Mouse (Mus musculus): ENCODE results near the gene Cltc. TPM values are rescaled to one million over a fixed set of nuclear protein-coding genes. Genes with fewer than 3 reads are reported as not detected.
A peak's percentile ranks its signal among the peaks of the same experiment; 100 is the strongest.

Gene Cltc
- polyA plus RNA-seq, 1 experiment: 326 TPM

GRCm38 (mm10) chr11:86672772-86673171 lies 84.6 kb downstream of the Cltc start:
- TF ChIP-seq POLR2A (IDR thresholded peaks at IDR 0.05; ENCODE audit: extremely low read depth, insufficient read depth, low read length): no peak
- no peak for TF ChIP-seq CTCF (IDR thresholded peaks at IDR 0.05; ENCODE audit: extremely low read depth, insufficient read depth, low read length)
- Histone ChIP-seq H3K4me3 (ENCODE audit: insufficient read depth, low read length) (no peak overlapping the region), H3K27ac (ENCODE audit: insufficient read depth, low read length) (no peak overlapping the region), H3K4me1 (ENCODE audit: control insufficient read depth, insufficient read depth, low read length) (peaks cover 13% of the 10 kb centered on the region)

GRCm38 (mm10) chr11:86671041-86671675 lies 86.2 kb downstream of the Cltc start:
- Histone ChIP-seq H3K27ac (ENCODE audit: insufficient read depth, low read length) (peak overlapping the region; percentile 83), H3K4me3 (ENCODE audit: insufficient read depth, low read length) (no peak overlapping the region), H3K4me1 (ENCODE audit: control insufficient read depth, insufficient read depth, low read length) (peaks cover 13% of the 10 kb centered on the region)
- TF ChIP-seq POLR2A (IDR thresholded peaks at IDR 0.05; ENCODE audit: extremely low read depth, insufficient read depth, low read length) (no peak), CTCF (IDR thresholded peaks at IDR 0.05; ENCODE audit: extremely low read depth, insufficient read depth, low read length) (no peak)

GRCm38 (mm10) chr11:86668169-86668568 lies 89.2 kb downstream of the Cltc start:
- no peak overlapping the region for H3K27ac ChIP-seq (ENCODE audit: insufficient read depth, low read length)
- TF ChIP-seq CTCF (IDR thresholded peaks at IDR 0.05; ENCODE audit: extremely low read depth, insufficient read depth, low read length) (no peak), POLR2A (IDR thresholded peaks at IDR 0.05; ENCODE audit: extremely low read depth, insufficient read depth, low read length) (no peak)
- H3K4me1 ChIP-seq (ENCODE audit: control insufficient read depth, insufficient read depth, low read length): peaks cover 10% of the 10 kb centered on the region
- no peak overlapping the region for H3K4me3 ChIP-seq (ENCODE audit: insufficient read depth, low read length)

- peaks cover 7% of the 10 kb centered on the region for H3K4me1 ChIP-seq (ENCODE audit: control insufficient read depth, insufficient read depth, low read length)
- no peak overlapping the region for H3K27ac ChIP-seq (ENCODE audit: insufficient read depth, low read length)
- TF ChIP-seq CTCF (IDR thresholded peaks at IDR 0.05; ENCODE audit: extremely low read depth, insufficient read depth, low read length) (no peak), POLR2A (IDR thresholded peaks at IDR 0.05; ENCODE audit: extremely low read depth, insufficient read depth, low read length) (no peak)
- H3K4me3 ChIP-seq (ENCODE audit: insufficient read depth, low read length): no peak overlapping the region
These were observed 89.8 kb downstream of the Cltc start for GRCm38 (mm10) chr11:86667553-86667952.

GRCm38 (mm10) chr11:86664406-86664805 lies 93.0 kb downstream of the Cltc start:
- TF ChIP-seq POLR2A (IDR thresholded peaks at IDR 0.05; ENCODE audit: extremely low read depth, insufficient read depth, low read length) (no peak), CTCF (IDR thresholded peaks at IDR 0.05; ENCODE audit: extremely low read depth, insufficient read depth, low read length) (no peak)
- Histone ChIP-seq H3K4me3 (ENCODE audit: insufficient read depth, low read length) (no peak overlapping the region), H3K27ac (ENCODE audit: insufficient read depth, low read length) (0 out of 2 replicates have a peak overlapping the region, but pooled peaks have one; percentile 45), H3K4me1 (ENCODE audit: control insufficient read depth, insufficient read depth, low read length) (peaks cover 2% of the 10 kb centered on the region)

- peaks cover 2% of the 10 kb centered on the region for H3K4me1 ChIP-seq (ENCODE audit: control insufficient read depth, insufficient read depth, low read length)
- H3K4me3 ChIP-seq (ENCODE audit: insufficient read depth, low read length): no peak overlapping the region
- H3K27ac ChIP-seq (ENCODE audit: insufficient read depth, low read length): 0 out of 2 replicates have a peak overlapping the region, but pooled peaks have one; percentile 45
- TF ChIP-seq CTCF (IDR thresholded peaks at IDR 0.05; ENCODE audit: extremely low read depth, insufficient read depth, low read length): no peak
- no peak for TF ChIP-seq POLR2A (IDR thresholded peaks at IDR 0.05; ENCODE audit: extremely low read depth, insufficient read depth, low read length)
These were observed 93.4 kb downstream of the Cltc start for GRCm38 (mm10) chr11:86663977-86664376.

GRCm38 (mm10) chr11:86662986-86663895 lies 94.1 kb downstream of the Cltc start:
- TF ChIP-seq POLR2A (IDR thresholded peaks at IDR 0.05; ENCODE audit: extremely low read depth, insufficient read depth, low read length) (no peak), CTCF (IDR thresholded peaks at IDR 0.05; ENCODE audit: extremely low read depth, insufficient read depth, low read length) (no peak)
- Histone ChIP-seq H3K4me1 (ENCODE audit: control insufficient read depth, insufficient read depth, low read length) (peaks cover 2% of the 10 kb centered on the region), H3K4me3 (ENCODE audit: insufficient read depth, low read length) (no peak overlapping the region), H3K27ac (ENCODE audit: insufficient read depth, low read length) (no peak overlapping the region)

- no peak overlapping the region for H3K27ac ChIP-seq (ENCODE audit: insufficient read depth, low read length)
- H3K4me3 ChIP-seq (ENCODE audit: insufficient read depth, low read length): no peak overlapping the region
- TF ChIP-seq CTCF (IDR thresholded peaks at IDR 0.05; ENCODE audit: extremely low read depth, insufficient read depth, low read length) (no peak), POLR2A (IDR thresholded peaks at IDR 0.05; ENCODE audit: extremely low read depth, insufficient read depth, low read length) (no peak)
- H3K4me1 ChIP-seq (ENCODE audit: control insufficient read depth, insufficient read depth, low read length): no peaks in the 10 kb centered on the region
These were observed 99.5 kb downstream of the Cltc start for GRCm38 (mm10) chr11:86657863-86658262.

- H3K27ac ChIP-seq (ENCODE audit: insufficient read depth, low read length): no peak overlapping the region
- H3K4me1 ChIP-seq (ENCODE audit: control insufficient read depth, insufficient read depth, low read length): no peaks in the 10 kb centered on the region
These were observed 100.4 kb downstream of the Cltc start for GRCm38 (mm10) chr11:86656849-86657567.

More at GRCm38 (mm10) chr11:86656849-86657567, 100.4 kb downstream of the Cltc start:
- H3K4me3 ChIP-seq (ENCODE audit: insufficient read depth, low read length): no peak overlapping the region
- TF ChIP-seq CTCF (IDR thresholded peaks at IDR 0.05; ENCODE audit: extremely low read depth, insufficient read depth, low read length) (no peak), POLR2A (IDR thresholded peaks at IDR 0.05; ENCODE audit: extremely low read depth, insufficient read depth, low read length) (no peak)

All from cortical plate, adult 2 months (tissue).